11 mouse cellular contexts compared by ENCODE assay signal in the genomic region with DNA sequence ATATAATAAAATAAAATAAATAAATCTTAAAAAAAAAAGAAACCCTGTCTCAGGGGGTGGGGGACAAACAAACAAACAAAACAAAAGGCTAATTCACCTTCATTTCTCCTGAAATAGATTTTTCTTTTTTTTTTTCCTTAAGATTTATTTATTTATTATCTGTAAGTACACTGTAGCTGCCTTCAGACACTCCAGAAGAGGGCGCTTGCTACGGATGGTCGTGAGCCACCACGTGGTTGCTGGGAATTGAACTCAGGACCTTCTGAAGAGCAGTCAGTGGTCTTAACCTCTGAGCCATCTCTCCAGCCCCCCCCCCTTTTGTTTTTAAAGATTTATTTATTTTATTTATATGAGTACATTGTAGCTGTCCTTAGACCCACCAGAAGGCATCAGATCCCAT. TPM values are rescaled to one million over a fixed set of nuclear protein-coding genes. Genes with fewer than 3 reads are reported as not detected.
DNase-seq lines count a peak whose midpoint lies in the region; ATAC-seq and TF ChIP-seq lines count a peak whose summit lies in the region.
"Had no signal": no experiment of that assay in that cellular context is flagged by ENCODE, and none has a peak within 500 bp of the region (broad histone marks: within the 10 kb centered on the region; RNA-seq: fewer than 3 reads in every experiment).

No protein-coding gene starts in this region.

- 80% methylated on average over 4 of the region's 4 CpGs for WGBS in intestine, postnatal 0 days
- WGBS in intestine, embryonic 16.5 days: 74% methylated on average over 4 of the region's 4 CpGs

- no peak overlapping the region for H3K4me2 ChIP-seq in intestine, postnatal 0 days (replicated peaks; ENCODE audit: low read depth)
- H3K4me2 ChIP-seq in intestine, embryonic 16.5 days (ENCODE audit: low read depth, low read length): no peak overlapping the region

- H3K36me3 ChIP-seq in intestine, postnatal 0 days (ENCODE audit: control insufficient read depth, insufficient read depth): peaks cover 13% of the 10 kb centered on the region; the same call in 1 of the 2 replicates
- H3K36me3 ChIP-seq in intestine, embryonic 16.5 days (ENCODE audit: control insufficient read depth, insufficient read depth, low read length): 0 out of 2 replicates have a peak, but pooled peaks cover 6% of the 10 kb centered on the region
- 0 out of 2 replicates have a peak, but pooled peaks cover 2% of the 10 kb centered on the region for H3K36me3 ChIP-seq in splenic B cell, adult 2 months (ENCODE audit: control insufficient read depth, insufficient read depth, low read length, poor library complexity, severe bottlenecking)

- no peaks in the 10 kb centered on the region for H3K9me3 ChIP-seq in intestine, postnatal 0 days (ENCODE audit: control insufficient read depth)
- no peaks in the 10 kb centered on the region for H3K9me3 ChIP-seq in intestine, embryonic 16.5 days (ENCODE audit: control insufficient read depth, low read length)
- H3K9me3 ChIP-seq: stomach, embryonic 15.5 days had no signal

- TF ChIP-seq CTCF in intestine, postnatal 0 days (IDR thresholded peaks at IDR 0.05; ENCODE audit: low read depth): peak; percentile 42; the same call in 1 of the 2 replicates

- DNase-seq in CD4-positive, CD25-positive, alpha-beta regulatory T cell, adult 2 months (ENCODE audit: low read depth, low spot score): peak; percentile 23
- DNase-seq in retina, embryonic 14.5 days (ENCODE audit: low spot score): peak; percentile 7
- DNase-seq in retina, postnatal 1 day: no peak
- peak; percentile 11 for DNase-seq in splenic B cell, adult 2 months (ENCODE audit: low read depth, low spot score)
- no peak for DNase-seq in urinary bladder, adult 2 months (ENCODE audit: low spot score)

- ATAC-seq in CD4-positive, CD25-positive, alpha-beta regulatory T cell, adult 4 months: no peak
- no peak for ATAC-seq in intestine, postnatal 0 days
- no peak for ATAC-seq in intestine, embryonic 16.5 days

- no peak overlapping the region for H3K27ac ChIP-seq in intestine, postnatal 0 days (ENCODE audit: low read depth, low read length)
- H3K27ac ChIP-seq in intestine, embryonic 16.5 days (ENCODE audit: low read length): no peak overlapping the region
- H3K27ac ChIP-seq: stomach, embryonic 15.5 days had no signal

- no peak overlapping the region for H3K4me3 ChIP-seq in intestine, postnatal 0 days (ENCODE audit: low read depth, low read length)
- H3K4me3 ChIP-seq in intestine, embryonic 16.5 days (ENCODE audit: low read length): no peak overlapping the region

- no peaks in the 10 kb centered on the region for H3K4me1 ChIP-seq in intestine, postnatal 0 days (replicated peaks; ENCODE audit: control insufficient read depth, insufficient read depth, low read length)
- H3K4me1 ChIP-seq in intestine, embryonic 16.5 days (ENCODE audit: control insufficient read depth, insufficient read depth, low read length): 0 out of 2 replicates have a peak, but pooled peaks cover 4% of the 10 kb centered on the region
- H3K4me1 ChIP-seq: stomach, embryonic 15.5 days had no signal

- H3K9ac ChIP-seq in intestine, postnatal 0 days (ENCODE audit: low read depth, low read length): no peak overlapping the region
- no peak overlapping the region for H3K9ac ChIP-seq in intestine, embryonic 16.5 days (ENCODE audit: low read depth, low read length)

- no peaks in the 10 kb centered on the region for H3K27me3 ChIP-seq in intestine, postnatal 0 days (replicated peaks; ENCODE audit: control insufficient read depth, insufficient read depth, low read length)
- no peaks in the 10 kb centered on the region for H3K27me3 ChIP-seq in intestine, embryonic 16.5 days (replicated peaks; ENCODE audit: control insufficient read depth, insufficient read depth, low read length)
- H3K27me3 ChIP-seq in splenic B cell, adult 2 months (ENCODE audit: control insufficient read depth, insufficient read depth, low read length, poor library complexity, severe bottlenecking): peaks cover 2% of the 10 kb centered on the region; the same call in 1 of the 2 replicates
- H3K27me3 ChIP-seq: stomach, embryonic 15.5 days had no signal

RNA-seq across cellular contexts. Expression of gene Tada2a, which starts 1.4 kb away (rescaled TPM):
- polyA plus RNA-seq in CD4-positive, CD25-positive, alpha-beta regulatory T cell, adult 4 months (2017; shearing (Covaris generic)): 10 to 100 TPM; 10.5 to 13.8 TPM
- 8.3 and 9.8 TPM in 2 replicates for polyA plus RNA-seq in intestine, postnatal 0 days (2015; fragmentation: Nextera tagmentation; extraction: Ambion mirVana)
- polyA plus RNA-seq in intestine, embryonic 16.5 days (2015; fragmentation: Nextera tagmentation; extraction: Ambion mirVana): 20.9 and 23.2 TPM in 2 replicates
- polyA plus RNA-seq in urinary bladder, adult 2 months (2012; rRNA removed): 28.1 and 29.1 TPM in 2 replicates

RNA-seq across cellular contexts. Expression of gene Acaca, which starts 1.5 kb away (rescaled TPM):
- polyA plus RNA-seq in CD4-positive, CD25-positive, alpha-beta regulatory T cell, adult 4 months (2017; shearing (Covaris generic)): 1 to 10 TPM; 4.8 to 5.4 TPM
- 2.5 and 3.1 TPM in 2 replicates for polyA plus RNA-seq in intestine, postnatal 0 days (2015; fragmentation: Nextera tagmentation; extraction: Ambion mirVana)
- 8.3 and 8.5 TPM in 2 replicates for polyA plus RNA-seq in intestine, embryonic 16.5 days (2015; fragmentation: Nextera tagmentation; extraction: Ambion mirVana)
- polyA plus RNA-seq in urinary bladder, adult 2 months (2012; rRNA removed): 17.6 and 18.8 TPM in 2 replicates

RNA-seq across cellular contexts. Expression of gene Gm11437, which starts 39.3 kb away (rescaled TPM):
- not detected for polyA plus RNA-seq in CD4-positive, CD25-positive, alpha-beta regulatory T cell, adult 4 months (2017; shearing (Covaris generic))
- polyA plus RNA-seq in intestine, postnatal 0 days (2015; fragmentation: Nextera tagmentation; extraction: Ambion mirVana): 0.24 TPM in 1 of 2 replicates, not detected in the other
- polyA plus RNA-seq in intestine, embryonic 16.5 days (2015; fragmentation: Nextera tagmentation; extraction: Ambion mirVana): 0.17 TPM in 1 of 2 replicates, not detected in the other
- polyA plus RNA-seq in urinary bladder, adult 2 months (2012; rRNA removed): not detected in 2 replicates
- polyA plus RNA-seq: erythroblast, embryonic 14.5 days; liver, embryonic 16.5 days; stomach, embryonic 15.5 days had no signal

RNA-seq across cellular contexts. Expression of gene Dusp14, which starts 58.9 kb away (rescaled TPM):
- 1 to 10 TPM; 7.3 to 10.0 TPM for polyA plus RNA-seq in CD4-positive, CD25-positive, alpha-beta regulatory T cell, adult 4 months (2017; shearing (Covaris generic))
- polyA plus RNA-seq in intestine, postnatal 0 days (2015; fragmentation: Nextera tagmentation; extraction: Ambion mirVana): 27.6 and 28.0 TPM in 2 replicates
- 17.3 and 18.3 TPM in 2 replicates for polyA plus RNA-seq in intestine, embryonic 16.5 days (2015; fragmentation: Nextera tagmentation; extraction: Ambion mirVana)
- 9.1 and 11.7 TPM in 2 replicates for polyA plus RNA-seq in urinary bladder, adult 2 months (2012; rRNA removed)
- polyA plus RNA-seq: erythroblast, embryonic 14.5 days had no signal

Comparison
In these comparisons a context has a peak if more than half of its experiments do, and no peak if none do; other contexts are left out.
1. DNase-seq: peak in CD4-positive, CD25-positive, alpha-beta regulatory T cell, adult 2 months (single experiment), retina, embryonic 14.5 days (single experiment) and splenic B cell, adult 2 months (single experiment); none in retina, postnatal 1 day (single experiment) and urinary bladder, adult 2 months (single experiment).